Mouse (Mus musculus) embryonic facial prominence, embryonic 10.5 days (tissue): ENCODE measurements around the gene Cdkl3. TPM values are rescaled to one million over a fixed set of nuclear protein-coding genes. Genes with fewer than 3 reads are reported as not detected.

Experiments
- DNase-seq: peaks from one replicate; pipeline ENCODE4 v3.0.0-alpha.2; 2017; ENCODE audit warnings: low spot score
- H3K27ac ChIP-seq: fragments of 300-500 bp; sonication (generic); replicated peaks from 2 replicates; pipeline ENCODE4 v1.5.1; 2016; ENCODE audit warnings: mild to moderate bottlenecking
- H3K27me3 ChIP-seq: fragments of 300-500 bp; sonication (generic); replicated peaks from 2 replicates; pipeline ENCODE4 v1.6.1; 2016; ENCODE audit warnings: low read depth, mild to moderate bottlenecking; ENCODE audit not compliant: poor library complexity, severe bottlenecking
- H3K36me3 ChIP-seq: fragments of 300-500 bp; sonication (generic); replicated peaks from 2 replicates; pipeline ENCODE4 v1.6.1; 2016; ENCODE audit warnings: mild to moderate bottlenecking, moderate library complexity
- H3K4me1 ChIP-seq: fragments of 300-500 bp; sonication (generic); 2 replicates; pipeline ENCODE4 v1.6.1; 2016
- H3K4me3 ChIP-seq: fragments of 300-500 bp; sonication (generic); 2 replicates; pipeline ENCODE4 v1.5.1; 2016; ENCODE audit warnings: mild to moderate bottlenecking, moderate library complexity
- H3K9me3 ChIP-seq: fragments of 300-500 bp; sonication (generic); 2 replicates; pipeline ENCODE4 v1.6.1; 2016; ENCODE audit warnings: mild to moderate bottlenecking
- WGBS: fragments of 180-500 bp; shearing (Covaris S2); methylation state at CpG from one replicate; pipeline ENCODE4 v1.1.7; 2016; 5-methylcytosine and 5-hydroxymethylcytosine counted together
- polyA plus RNA-seq: library from polyadenylated mRNA; unstranded; fragments of >200 nt; fragmentation: Nextera tagmentation; extraction: Ambion mirVana; gene quantifications from 2 replicates; pipeline ENCODE4 v1.2.1, GENCODE M21; 2016

Gene Cdkl3
- polyA plus RNA-seq, 1 experiment from 2014 or later, result 10.6 TPM

GRCm38 (mm10) chr11:52065841-52066240, 61.8 kb downstream of the Cdkl3 start:
- 11% methylated on average over 5 of the region's 5 CpGs for WGBS
- Histone ChIP-seq H3K9me3 (no peaks in the 10 kb centered on the region), H3K27ac (peak overlapping the region; percentile 44), H3K36me3 (no peaks in the 10 kb centered on the region), H3K27me3 (no peaks in the 10 kb centered on the region), H3K4me1 (peaks cover 12% of the 10 kb centered on the region), H3K4me3 (no peak overlapping the region)
- no peak for DNase-seq

DNA sequence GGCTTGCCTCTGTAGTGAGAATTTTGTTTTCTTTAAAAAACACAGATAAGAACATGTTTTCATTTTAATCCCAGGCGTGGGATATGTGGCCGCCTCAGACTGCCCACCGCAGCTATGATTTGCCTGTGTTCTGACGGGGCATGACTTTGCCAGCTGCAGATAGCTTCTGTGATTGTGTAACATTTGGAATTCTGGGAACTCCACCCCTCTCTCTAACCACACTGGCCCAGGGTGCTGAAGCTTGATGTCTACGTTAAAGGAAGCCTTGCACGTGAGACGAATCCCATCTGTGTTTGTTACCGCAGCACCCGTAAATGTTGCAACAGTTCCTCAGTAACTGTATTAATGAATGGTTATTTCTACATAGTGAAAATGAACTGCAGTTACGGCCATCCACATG, 67.7 kb downstream of the Cdkl3 start:
- no peak for DNase-seq
- H3K4me1 ChIP-seq, result peaks cover 9% of the 10 kb centered on the region; the same call in 1 of the 2 replicates
- no peaks in the 10 kb centered on the region for H3K36me3 ChIP-seq
- H3K27ac ChIP-seq, result no peak overlapping the region
- H3K4me3 ChIP-seq, result no peak overlapping the region
- 90% methylated on average over 10 of the region's 10 CpGs for WGBS
- no peaks in the 10 kb centered on the region for H3K9me3 ChIP-seq
- H3K27me3 ChIP-seq, result no peaks in the 10 kb centered on the region

GRCm38 (mm10) chr11:52073528-52074170, 69.6 kb downstream of the Cdkl3 start:
- no peak overlapping the region for H3K27ac ChIP-seq
- DNase-seq, result no peak
- no peaks in the 10 kb centered on the region for H3K36me3 ChIP-seq
- no peaks in the 10 kb centered on the region for H3K27me3 ChIP-seq
- 76% methylated on average over 8 of the region's 8 CpGs for WGBS
- no peaks in the 10 kb centered on the region for H3K9me3 ChIP-seq
- H3K4me3 ChIP-seq, result no peak overlapping the region
- peaks cover 9% of the 10 kb centered on the region; the same call in 1 of the 2 replicates for H3K4me1 ChIP-seq

GRCm38 (mm10) chr11:52074626-52075470, 70.8 kb downstream of the Cdkl3 start:
- 73% methylated on average over 14 of the region's 14 CpGs for WGBS
- Histone ChIP-seq H3K27me3 (no peaks in the 10 kb centered on the region), H3K9me3 (no peaks in the 10 kb centered on the region), H3K4me3 (no peak overlapping the region), H3K27ac (no peak overlapping the region), H3K36me3 (no peaks in the 10 kb centered on the region), H3K4me1 (peaks cover 9% of the 10 kb centered on the region; the same call in 1 of the 2 replicates)
- no peak for DNase-seq

- no peak for DNase-seq
- WGBS, result 80% methylated on average over 19 of the region's 19 CpGs
- Histone ChIP-seq H3K27ac (no peak overlapping the region), H3K4me3 (no peak overlapping the region), H3K4me1 (peaks cover 14% of the 10 kb centered on the region), H3K27me3 (no peaks in the 10 kb centered on the region), H3K9me3 (no peaks in the 10 kb centered on the region), H3K36me3 (no peaks in the 10 kb centered on the region)
Observed at GRCm38 (mm10) chr11:52075794-52076633, 72.0 kb downstream of the Cdkl3 start.

DNA sequence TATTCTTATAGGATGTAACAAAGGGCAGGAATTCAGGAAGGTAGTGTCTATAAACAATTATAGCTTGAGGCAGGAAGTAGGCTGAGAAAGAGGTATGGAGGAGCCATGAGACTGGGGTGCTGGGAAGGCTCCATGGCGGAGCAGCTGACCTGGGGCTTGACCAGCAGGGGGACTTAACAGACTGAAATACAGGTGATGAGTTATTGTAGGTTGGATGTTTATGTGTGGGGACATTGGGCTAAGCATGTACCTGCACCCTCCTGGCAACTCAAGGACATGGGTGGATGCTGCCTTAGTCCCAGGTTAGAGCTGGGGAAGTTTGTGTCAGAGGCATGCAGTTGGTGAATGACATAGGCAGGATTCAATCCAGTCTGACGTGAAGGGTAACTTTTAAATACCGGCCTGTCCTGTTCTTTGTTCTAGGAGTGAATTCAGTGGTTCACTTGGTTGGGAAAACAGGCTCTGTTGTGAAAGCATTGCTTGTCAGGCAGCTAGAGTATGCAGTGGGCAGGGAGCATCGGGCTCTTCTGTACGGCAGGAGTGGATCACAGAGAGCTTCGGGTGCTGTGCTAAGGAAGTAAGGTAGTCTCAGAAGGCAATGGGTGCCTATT, 72.8 kb downstream of the Cdkl3 start:
- Histone ChIP-seq H3K4me1 (peaks cover 14% of the 10 kb centered on the region), H3K27me3 (no peaks in the 10 kb centered on the region), H3K4me3 (no peak overlapping the region), H3K9me3 (no peaks in the 10 kb centered on the region), H3K27ac (no peak overlapping the region), H3K36me3 (no peaks in the 10 kb centered on the region)
- WGBS, result 84% methylated on average over 6 of the region's 6 CpGs
- DNase-seq, result no peak

DNA sequence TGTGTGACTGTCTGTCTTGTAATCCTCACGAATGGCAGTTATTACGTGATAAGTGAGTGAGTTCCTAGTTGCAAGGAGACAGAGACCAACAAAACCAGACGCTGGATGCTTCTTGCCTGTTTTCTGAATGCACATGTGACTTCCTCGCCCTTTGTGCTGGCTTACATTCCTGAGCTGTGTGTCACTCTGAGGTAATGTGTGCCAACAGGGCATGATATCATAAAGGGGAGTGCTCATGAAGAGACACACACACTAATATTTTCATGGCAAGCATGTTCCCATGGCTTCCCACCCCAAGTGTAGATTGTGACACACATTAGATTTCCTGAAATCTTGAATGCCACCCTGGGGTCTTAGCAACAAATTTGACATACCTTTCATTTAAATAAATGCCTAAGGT, 73.9 kb downstream of the Cdkl3 start:
- no peaks in the 10 kb centered on the region for H3K27me3 ChIP-seq
- no peaks in the 10 kb centered on the region for H3K9me3 ChIP-seq
- H3K4me1 ChIP-seq, result peaks cover 14% of the 10 kb centered on the region
- no peak for DNase-seq
- 84% methylated on average over 4 of the region's 4 CpGs for WGBS
- no peak overlapping the region for H3K4me3 ChIP-seq
- H3K27ac ChIP-seq, result no peak overlapping the region
- H3K36me3 ChIP-seq, result no peaks in the 10 kb centered on the region

DNA sequence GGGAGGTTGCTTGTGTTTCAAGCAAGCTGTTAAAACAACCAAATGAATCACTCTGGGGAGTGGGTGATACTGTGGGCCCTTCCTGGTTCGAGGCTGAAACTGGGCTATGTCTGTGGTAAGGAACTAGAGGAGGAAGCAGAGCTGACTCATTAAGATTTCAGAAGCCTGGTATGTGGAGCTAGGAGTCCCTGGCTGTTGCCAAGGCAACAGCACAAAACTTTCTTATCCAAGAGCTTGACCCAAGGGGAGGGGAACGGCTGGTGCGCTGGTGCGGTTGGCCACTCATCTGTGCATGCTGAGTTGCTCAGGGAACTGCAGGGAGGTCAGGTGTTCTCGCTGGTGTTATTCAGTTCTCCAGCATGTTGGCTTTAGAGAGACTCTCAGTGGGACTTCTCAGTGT, 76.0 kb downstream of the Cdkl3 start:
- Histone ChIP-seq H3K27me3 (no peaks in the 10 kb centered on the region), H3K4me1 (peaks cover 14% of the 10 kb centered on the region), H3K36me3 (no peaks in the 10 kb centered on the region), H3K4me3 (no peak overlapping the region), H3K27ac (no peak overlapping the region), H3K9me3 (no peaks in the 10 kb centered on the region)
- WGBS, result 31% methylated on average over 5 of the region's 5 CpGs
- peak; percentile 55 for DNase-seq

DNA sequence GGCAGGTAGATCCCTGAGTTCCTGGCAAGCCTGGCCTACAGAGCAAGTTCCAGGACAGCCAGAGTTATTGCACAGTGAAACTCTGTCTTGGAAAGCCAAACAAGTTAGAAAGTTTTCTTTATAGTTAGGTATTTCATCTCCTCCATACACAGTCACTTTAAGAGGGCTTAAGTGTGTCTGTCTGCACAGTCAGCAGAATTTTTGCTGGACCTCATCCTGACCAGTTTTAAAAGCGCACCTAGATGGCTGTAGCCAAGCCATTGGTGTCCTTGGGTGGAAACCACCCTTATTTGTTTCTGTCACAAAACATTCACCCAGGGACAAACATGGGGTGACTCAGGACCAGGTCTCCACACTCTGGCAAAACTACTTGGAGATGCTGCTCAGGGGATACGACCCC, 76.6 kb downstream of the Cdkl3 start:
- Histone ChIP-seq H3K36me3 (no peaks in the 10 kb centered on the region), H3K4me3 (no peak overlapping the region), H3K27me3 (no peaks in the 10 kb centered on the region), H3K27ac (no peak overlapping the region), H3K4me1 (peaks cover 11% of the 10 kb centered on the region), H3K9me3 (no peaks in the 10 kb centered on the region)
- no peak for DNase-seq
- 90% methylated on average over 2 of the region's 2 CpGs for WGBS

DNA sequence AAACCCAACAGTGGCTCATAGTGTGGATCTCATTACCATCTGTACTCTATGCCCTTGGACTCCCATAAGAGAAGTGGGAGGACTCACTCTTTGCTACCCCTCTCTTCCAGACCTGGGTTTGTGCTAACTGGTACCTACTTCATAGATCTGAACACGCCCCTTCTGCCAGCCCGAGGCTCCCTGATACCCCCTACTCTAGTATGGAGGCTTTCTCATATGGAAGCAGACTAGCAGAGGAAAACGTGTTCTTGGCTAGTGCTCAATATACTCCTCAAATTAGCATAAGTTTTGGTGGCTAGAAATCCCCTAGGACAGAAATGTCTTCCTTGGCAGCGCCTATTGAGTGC, 81.8 kb downstream of the Cdkl3 start:
- Histone ChIP-seq H3K27me3 (no peaks in the 10 kb centered on the region), H3K9me3 (no peaks in the 10 kb centered on the region), H3K36me3 (no peaks in the 10 kb centered on the region), H3K4me3 (no peak overlapping the region), H3K27ac (no peak overlapping the region), H3K4me1 (peaks cover 27% of the 10 kb centered on the region)
- WGBS, result 68% methylated on average over 4 of the region's 4 CpGs
- DNase-seq, result no peak

DNA sequence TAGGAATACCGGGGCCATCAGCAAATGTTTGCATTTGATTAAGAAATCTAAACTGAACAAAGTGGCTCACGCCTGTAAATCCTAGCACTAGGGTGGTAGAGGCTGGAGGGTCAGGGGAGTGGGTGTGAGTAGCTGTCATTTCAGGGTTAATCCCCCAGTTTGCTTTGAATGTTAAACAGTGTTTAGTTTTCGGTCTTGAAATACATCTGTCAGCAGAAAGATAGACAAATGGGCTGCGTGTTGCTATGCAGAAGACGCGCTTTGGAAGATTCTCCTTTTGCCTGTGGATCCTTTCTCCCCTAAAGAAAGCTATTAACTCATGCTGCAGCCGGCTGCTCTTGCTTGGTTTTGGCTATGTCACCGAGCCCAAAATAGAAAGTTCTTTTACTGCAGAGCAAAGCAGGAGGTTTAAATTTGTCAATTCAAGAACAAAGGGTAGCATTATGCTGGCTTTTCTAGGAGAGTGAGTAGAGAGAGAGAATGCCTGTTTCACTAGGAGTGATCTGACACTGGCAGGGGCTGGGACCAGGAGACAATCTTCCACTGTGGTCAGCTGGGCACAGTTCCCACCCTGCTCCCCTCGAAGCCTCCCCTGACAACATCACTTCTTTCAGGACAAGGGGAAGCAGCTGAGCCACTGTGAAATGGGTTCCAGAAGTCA, 82.3 kb downstream of the Cdkl3 start:
- Histone ChIP-seq H3K4me3 (no peak overlapping the region), H3K4me1 (peaks cover 27% of the 10 kb centered on the region), H3K9me3 (no peaks in the 10 kb centered on the region), H3K36me3 (no peaks in the 10 kb centered on the region), H3K27ac (no peak overlapping the region), H3K27me3 (no peaks in the 10 kb centered on the region)
- DNase-seq, result no peak
- WGBS, result 41% methylated on average over 9 of the region's 9 CpGs

GRCm38 (mm10) chr11:52089291-52089690, 85.3 kb downstream of the Cdkl3 start:
- Histone ChIP-seq H3K36me3 (no peaks in the 10 kb centered on the region), H3K27me3 (no peaks in the 10 kb centered on the region), H3K4me3 (no peak overlapping the region), H3K4me1 (peaks cover 27% of the 10 kb centered on the region), H3K27ac (peak overlapping the region; percentile 32; the same call in 1 of the 2 replicates), H3K9me3 (no peaks in the 10 kb centered on the region)
- DNase-seq, result no peak
- 67% methylated on average over 8 of the region's 8 CpGs for WGBS
